Mouse (Mus musculus): ENCODE results near the gene Tbl1x.

GRCm38 (mm10) chrX:77613041-77613440 is 102.2 kb downstream of the Tbl1x start:
- TF ChIP-seq CTCF (IDR thresholded peaks at IDR 0.05; ENCODE audit: control insufficient read depth, insufficient read depth, insufficient read length) (no peak), MAX (IDR thresholded peaks at IDR 0.05) (no peak), FOSL1 (IDR thresholded peaks at IDR 0.05; ENCODE audit: insufficient read depth, low read length, poor library complexity, severe bottlenecking) (no peak), CEBPB (IDR thresholded peaks at IDR 0.05; ENCODE audit: low read depth) (no peak), MYOG (IDR thresholded peaks at IDR 0.05; ENCODE audit: control insufficient read depth, extremely low read depth, insufficient read length) (no peak), USF1 (IDR thresholded peaks at IDR 0.05; ENCODE audit: low read depth) (no peak)

Data from C2C12 (cell line).